Mouse (Mus musculus) limb, embryonic 11.5 days (tissue): ENCODE measurements at regions not wholly inside any gene's neighbourhood (a gene's known extent, or its start where the extent isn't known, plus 50 kb on each side); places are given as distances from the start of the nearest gene placed in this dataset.
"Not testable (repeated sequence)": the region's sequence is repeated elsewhere in the genome, so short reads cannot be mapped to it uniquely, and the experiment has no call there.

Experiments
- ATAC-seq: fragments of 200-750 bp; cut with Nextera tagmentation; 2 replicates; pipeline ENCODE4 v1.8.0; 2017; ENCODE audit warnings: low read depth; ENCODE audit not compliant: insufficient number of reproducible peaks, low FRiP score, low TSS enrichment
- DNase-seq: peaks from one replicate; pipeline ENCODE4 v3.0.0-alpha.2; 2015; ENCODE audit warnings: low spot score
- H3K27ac ChIP-seq: fragments of 300-500 bp; sonication (generic); replicated peaks from 2 replicates; pipeline ENCODE4 v1.5.1; 2014; ENCODE audit warnings: low read depth, mild to moderate bottlenecking, low read length
- H3K27me3 ChIP-seq: fragments of 300-500 bp; sonication (generic); 2 replicates; pipeline ENCODE4 v1.6.1; 2014; ENCODE audit warnings: mild to moderate bottlenecking, low read length, mixed read lengths; ENCODE audit not compliant: control insufficient read depth, insufficient read depth
- H3K36me3 ChIP-seq: fragments of 300-500 bp; sonication (generic); 2 replicates; pipeline ENCODE4 v1.6.1; 2014; ENCODE audit warnings: mild to moderate bottlenecking, low read length, moderate library complexity, mixed read lengths; ENCODE audit not compliant: control insufficient read depth, insufficient read depth
- H3K4me1 ChIP-seq: fragments of 300-500 bp; sonication (generic); 2 replicates; pipeline ENCODE4 v1.6.1; 2014; ENCODE audit warnings: low read length, mixed read lengths; ENCODE audit not compliant: control insufficient read depth, insufficient read depth
- H3K4me2 ChIP-seq: fragments of 300-500 bp; sonication (generic); 2 replicates; pipeline ENCODE4 v1.6.1; 2014; ENCODE audit warnings: low read depth, mild to moderate bottlenecking, moderate library complexity; ENCODE audit not compliant: severe bottlenecking
- H3K4me3 ChIP-seq: fragments of 300-500 bp; sonication (generic); 2 replicates; pipeline ENCODE4 v1.5.1; 2014; ENCODE audit warnings: low read depth, low read length
- H3K9ac ChIP-seq: fragments of 300-500 bp; sonication (generic); 2 replicates; pipeline ENCODE4 v1.6.1; 2014; ENCODE audit warnings: mild to moderate bottlenecking, low read length
- H3K9me3 ChIP-seq: fragments of 300-500 bp; sonication (generic); 2 replicates; pipeline ENCODE4 v1.6.1; 2016; ENCODE audit warnings: low read length; ENCODE audit not compliant: control insufficient read depth
- WGBS: fragments of 180-500 bp; shearing (Covaris S2); extraction: QIAGEN DNeasy Blood & Tissue Kit; methylation state at CpG from one replicate; pipeline ENCODE4 v1.1.7; 2014; 5-methylcytosine and 5-hydroxymethylcytosine counted together

- no peak overlapping the region for H3K27ac ChIP-seq
- H3K36me3 ChIP-seq = no peaks in the 10 kb centered on the region
- H3K9ac ChIP-seq = no peak overlapping the region
- no peaks in the 10 kb centered on the region for H3K4me1 ChIP-seq
- WGBS = 76% methylated on average over 7 of the region's 7 CpGs
- H3K4me2 ChIP-seq = no peak overlapping the region
- no peaks in the 10 kb centered on the region for H3K27me3 ChIP-seq
- no peaks in the 10 kb centered on the region for H3K9me3 ChIP-seq
- ATAC-seq = no peak
- no peak for DNase-seq
- H3K4me3 ChIP-seq = no peak overlapping the region
Observed at GRCm38 (mm10) chr8:78073821-78074220, 139.3 kb upstream of the Ttc29 start.

GRCm38 (mm10) chr8:78077122-78077521, 136.0 kb upstream of the Ttc29 start:
- no peaks in the 10 kb centered on the region for H3K27me3 ChIP-seq
- ATAC-seq (no peak), DNase-seq (no peak)
- no peak overlapping the region for H3K27ac ChIP-seq
- H3K4me3 ChIP-seq = no peak overlapping the region
- H3K36me3 ChIP-seq = no peaks in the 10 kb centered on the region
- no peaks in the 10 kb centered on the region for H3K4me1 ChIP-seq
- H3K9me3 ChIP-seq = no peaks in the 10 kb centered on the region
- WGBS = 60% methylated on average over 4 of the region's 4 CpGs
- H3K4me2 ChIP-seq = no peak overlapping the region
- no peak overlapping the region for H3K9ac ChIP-seq

GRCm38 (mm10) chr8:78081395-78081794, 131.7 kb upstream of the Ttc29 start:
- H3K27me3 ChIP-seq, H3K4me3 ChIP-seq, H3K4me1 ChIP-seq, H3K36me3 ChIP-seq, H3K9me3 ChIP-seq, H3K27ac ChIP-seq, H3K9ac ChIP-seq, DNase-seq, H3K4me2 ChIP-seq, ATAC-seq: not testable (repeated sequence)
- WGBS = 61% methylated on average over 7 of the region's 7 CpGs

GRCm38 (mm10) chr8:78083012-78083411, 130.1 kb upstream of the Ttc29 start:
- H3K27ac ChIP-seq = no peak overlapping the region
- no peaks in the 10 kb centered on the region for H3K36me3 ChIP-seq
- ATAC-seq = no peak
- H3K27me3 ChIP-seq = no peaks in the 10 kb centered on the region
- 70% methylated on average over 2 of the region's 2 CpGs for WGBS
- no peaks in the 10 kb centered on the region for H3K9me3 ChIP-seq
- no peak overlapping the region for H3K9ac ChIP-seq
- no peak overlapping the region for H3K4me2 ChIP-seq
- H3K4me1 ChIP-seq = no peaks in the 10 kb centered on the region
- H3K4me3 ChIP-seq = no peak overlapping the region
- no peak for DNase-seq

GRCm38 (mm10) chr8:78086361-78086760, 126.7 kb upstream of the Ttc29 start:
- ATAC-seq (no peak), DNase-seq (no peak)
- H3K4me1 ChIP-seq = no peaks in the 10 kb centered on the region
- WGBS = 96% methylated on average over 3 of the region's 3 CpGs
- H3K9me3 ChIP-seq = no peaks in the 10 kb centered on the region
- H3K27ac ChIP-seq = no peak overlapping the region
- H3K36me3 ChIP-seq = no peaks in the 10 kb centered on the region
- no peak overlapping the region for H3K4me2 ChIP-seq
- no peak overlapping the region for H3K9ac ChIP-seq
- H3K27me3 ChIP-seq = no peaks in the 10 kb centered on the region
- no peak overlapping the region for H3K4me3 ChIP-seq

GRCm38 (mm10) chr8:78090382-78091122, 122.5 kb upstream of the Ttc29 start:
- 86% methylated on average over 9 of the region's 9 CpGs for whole genome bisulfite sequencing
- Histone ChIP-seq H3K27me3 (no peaks in the 10 kb centered on the region), H3K4me3 (no peak overlapping the region), H3K9me3 (no peaks in the 10 kb centered on the region), H3K9ac (no peak overlapping the region), H3K36me3 (no peaks in the 10 kb centered on the region), H3K4me1 (peaks cover 4% of the 10 kb centered on the region; the same call in 1 of the 2 replicates), H3K4me2 (no peak overlapping the region), H3K27ac (no peak overlapping the region)
- no peak for DNase-seq
- no peak for ATAC-seq

GRCm38 (mm10) chr8:78096383-78096782, 116.7 kb upstream of the Ttc29 start:
- Histone ChIP-seq H3K36me3 (no peaks in the 10 kb centered on the region), H3K27me3 (no peaks in the 10 kb centered on the region; the same call in 1 of the 2 replicates), H3K4me2 (no peak overlapping the region), H3K27ac (no peak overlapping the region), H3K9me3 (no peaks in the 10 kb centered on the region), H3K4me3 (no peak overlapping the region), H3K9ac (no peak overlapping the region), H3K4me1 (peaks cover 4% of the 10 kb centered on the region; the same call in 1 of the 2 replicates)
- WGBS = 60% methylated on average over 5 of the region's 5 CpGs
- ATAC-seq (no peak), DNase-seq (no peak)

GRCm38 (mm10) chr8:78098191-78098745, 114.8 kb upstream of the Ttc29 start:
- no peak for DNase-seq

More at GRCm38 (mm10) chr8:78098191-78098745, 114.8 kb upstream of the Ttc29 start:
- no peak for ATAC-seq
- Histone ChIP-seq H3K27ac (no peak overlapping the region), H3K27me3 (no peaks in the 10 kb centered on the region; the same call in 1 of the 2 replicates), H3K9me3 (no peaks in the 10 kb centered on the region), H3K4me1 (peaks cover 4% of the 10 kb centered on the region; the same call in 1 of the 2 replicates), H3K4me2 (no peak overlapping the region), H3K36me3 (no peaks in the 10 kb centered on the region), H3K4me3 (no peak overlapping the region), H3K9ac (no peak overlapping the region)
- WGBS = 43% methylated on average over 6 of the region's 6 CpGs
